Mouse (Mus musculus) naive thymus-derived CD4-positive, alpha-beta T cell, adult 5 months (primary cell): ENCODE results near the gene Cdk15. TPM values are rescaled to one million over a fixed set of nuclear protein-coding genes. Genes with fewer than 3 reads are reported as not detected.

Experiments
- polyA plus RNA-seq: library from polyadenylated mRNA; unstranded; fragments of 100-300 nt; shearing (Covaris generic); gene quantifications from one replicate; pipeline ENCODE4 v1.2.1, GENCODE M21; 2017

Gene Cdk15
- not detected for polyA plus RNA-seq

GRCm38 (mm10) chr1:59256751-59257231 lies at the start of gene Cdk15:
Cdk15 (plus strand) TSS chr1:59256906.

GRCm38 (mm10) chr1:59236856-59237441 lies 19.8 kb upstream of the Cdk15 start, which contains the start of gene Als2:
Als2 (minus strand) TSS chr1:59237231.

Other genes with a start within 250 kb of the Cdk15 start
- gene C2cd6, start 162.0 kb upstream of the Cdk15 start, polyA plus RNA-seq: not detected
- gene Tmem237, start 136.5 kb upstream of the Cdk15 start, polyA plus RNA-seq: 3.2 TPM
- not detected for gene Mpp4, start 93.5 kb upstream of the Cdk15 start, polyA plus RNA-seq
- 10.4 TPM for gene Als2, start 19.7 kb upstream of the Cdk15 start, polyA plus RNA-seq
- gene Fzd7, start 225.5 kb downstream of the Cdk15 start, polyA plus RNA-seq: 0.25 TPM